Comparison of ENCODE assay signal across 24 mouse cellular contexts in genomic region chr4:23713781-23714415, GRCm38 (mm10).
A peak's percentile ranks its signal among the peaks of the same experiment; 100 is the strongest.
DNase-seq lines count a peak whose midpoint lies in the region; ATAC-seq and TF ChIP-seq lines count a peak whose summit lies in the region.
"Had no signal": no experiment of that assay in that cellular context is flagged by ENCODE, and none has a peak within 500 bp of the region (broad histone marks: within the 10 kb centered on the region; RNA-seq: fewer than 3 reads in every experiment).

No protein-coding gene starts in this region.

- no peaks in the 10 kb centered on the region for H3K27me3 ChIP-seq in midbrain, embryonic 14.5 days (ENCODE audit: control insufficient read depth, insufficient read depth, low read length)
- H3K27me3 ChIP-seq in midbrain, embryonic 10.5 days (ENCODE audit: low read depth, poor library complexity, severe bottlenecking): no peaks in the 10 kb centered on the region
- no peaks in the 10 kb centered on the region for H3K27me3 ChIP-seq in midbrain, embryonic 15.5 days (replicated peaks)
- H3K27me3 ChIP-seq in midbrain, postnatal 0 days (ENCODE audit: insufficient read depth, low read length): no peaks in the 10 kb centered on the region
- H3K27me3 ChIP-seq: embryonic facial prominence, embryonic 13.5 days; embryonic facial prominence, embryonic 15.5 days; forebrain, embryonic 12.5 days had no signal

- DNase-seq in midbrain, embryonic 14.5 days: peak; percentile 14
- DNase-seq in midbrain, embryonic 10.5 days (ENCODE audit: low spot score): no peak
- DNase-seq in brain, embryonic 14.5 days (ENCODE audit: low read depth): peak; percentile 11
- no peak for DNase-seq in midbrain, postnatal 0 days (ENCODE audit: low spot score)
- no peak for DNase-seq in left cerebral cortex, adult 11 months (ENCODE audit: low spot score)
- DNase-seq: adrenal gland, adult 2 months; adrenal gland, postnatal 10 days; adrenal gland, postnatal 25 days; cerebellum, adult 11 months; cerebellum, adult 18-20 months; cerebellum, adult 8-10 months; cerebellum, adult 9-11 months; cerebellum, postnatal 14 days; cerebellum, postnatal 36 days; embryo, embryonic 11 days had no signal

- H3K27ac ChIP-seq in midbrain, embryonic 14.5 days (replicated peaks; ENCODE audit: low read depth, low read length): no peak overlapping the region
- no peak overlapping the region for H3K27ac ChIP-seq in midbrain, embryonic 10.5 days (replicated peaks)
- no peak overlapping the region for H3K27ac ChIP-seq in midbrain, embryonic 15.5 days
- H3K27ac ChIP-seq in midbrain, postnatal 0 days (ENCODE audit: low read depth, low read length): no peak overlapping the region; the same call in 1 of the 2 replicates
- H3K27ac ChIP-seq: embryonic facial prominence, embryonic 13.5 days; embryonic facial prominence, embryonic 15.5 days; forebrain, embryonic 10.5 days; forebrain, embryonic 12.5 days had no signal

- H3K9me3 ChIP-seq in midbrain, embryonic 14.5 days (ENCODE audit: control insufficient read depth, low read length): no peaks in the 10 kb centered on the region
- H3K9me3 ChIP-seq in midbrain, embryonic 10.5 days (replicated peaks): no peaks in the 10 kb centered on the region
- no peaks in the 10 kb centered on the region for H3K9me3 ChIP-seq in midbrain, embryonic 15.5 days
- H3K9me3 ChIP-seq in midbrain, postnatal 0 days (ENCODE audit: low read length): no peaks in the 10 kb centered on the region
- H3K9me3 ChIP-seq: embryonic facial prominence, embryonic 13.5 days; embryonic facial prominence, embryonic 15.5 days; forebrain, embryonic 10.5 days; forebrain, embryonic 12.5 days had no signal

- no peak for TF ChIP-seq CTCF in brain, embryonic 14.5 days (IDR thresholded peaks at IDR 0.05; ENCODE audit: borderline replicate concordance, extremely low read depth, insufficient read depth, insufficient read length)
- TF ChIP-seq CTCF in midbrain, postnatal 0 days (IDR thresholded peaks at IDR 0.05): no peak

- H3K9ac ChIP-seq in midbrain, embryonic 14.5 days (replicated peaks; ENCODE audit: low read length): no peak overlapping the region
- H3K9ac ChIP-seq in midbrain, embryonic 15.5 days: no peak overlapping the region
- no peak overlapping the region for H3K9ac ChIP-seq in midbrain, postnatal 0 days (replicated peaks; ENCODE audit: low read length, poor library complexity, severe bottlenecking)
- H3K9ac ChIP-seq: embryonic facial prominence, embryonic 13.5 days; embryonic facial prominence, embryonic 15.5 days; forebrain, embryonic 12.5 days had no signal

- H3K4me1 ChIP-seq in midbrain, embryonic 14.5 days (ENCODE audit: control insufficient read depth, insufficient read depth, low read length): no peaks in the 10 kb centered on the region
- no peaks in the 10 kb centered on the region for H3K4me1 ChIP-seq in midbrain, embryonic 10.5 days
- no peaks in the 10 kb centered on the region for H3K4me1 ChIP-seq in midbrain, embryonic 15.5 days
- H3K4me1 ChIP-seq in midbrain, postnatal 0 days (ENCODE audit: insufficient read depth, low read length): no peaks in the 10 kb centered on the region
- H3K4me1 ChIP-seq: embryonic facial prominence, embryonic 13.5 days; embryonic facial prominence, embryonic 15.5 days; forebrain, embryonic 10.5 days; forebrain, embryonic 12.5 days had no signal

- H3K4me3 ChIP-seq in midbrain, embryonic 14.5 days (replicated peaks; ENCODE audit: low read depth, low read length): no peak overlapping the region
- no peak overlapping the region for H3K4me3 ChIP-seq in midbrain, embryonic 10.5 days
- no peak overlapping the region for H3K4me3 ChIP-seq in midbrain, embryonic 15.5 days
- no peak overlapping the region for H3K4me3 ChIP-seq in midbrain, postnatal 0 days (ENCODE audit: low read depth, low read length)
- H3K4me3 ChIP-seq: embryonic facial prominence, embryonic 13.5 days; embryonic facial prominence, embryonic 15.5 days; erythroblast, embryonic 14.5 days; forebrain, embryonic 10.5 days; forebrain, embryonic 12.5 days had no signal

- no peaks in the 10 kb centered on the region for H3K36me3 ChIP-seq in midbrain, embryonic 14.5 days (ENCODE audit: control insufficient read depth, insufficient read depth, low read length)
- H3K36me3 ChIP-seq in midbrain, embryonic 10.5 days: no peaks in the 10 kb centered on the region
- no peaks in the 10 kb centered on the region for H3K36me3 ChIP-seq in midbrain, embryonic 15.5 days (replicated peaks)
- no peaks in the 10 kb centered on the region for H3K36me3 ChIP-seq in midbrain, postnatal 0 days (ENCODE audit: insufficient read depth, low read length)
- H3K36me3 ChIP-seq: embryonic facial prominence, embryonic 13.5 days; embryonic facial prominence, embryonic 15.5 days; forebrain, embryonic 10.5 days; forebrain, embryonic 12.5 days had no signal

- H3K4me2 ChIP-seq in midbrain, embryonic 14.5 days (ENCODE audit: low read length): no peak overlapping the region
- no peak overlapping the region for H3K4me2 ChIP-seq in midbrain, embryonic 15.5 days
- H3K4me2 ChIP-seq in midbrain, postnatal 0 days (ENCODE audit: low read depth, low read length, poor library complexity, severe bottlenecking): no peak overlapping the region
- H3K4me2 ChIP-seq: embryonic facial prominence, embryonic 13.5 days; embryonic facial prominence, embryonic 15.5 days; forebrain, embryonic 12.5 days had no signal

- ATAC-seq in midbrain, embryonic 14.5 days (ENCODE audit: low FRiP score, low TSS enrichment): no peak
- peak; percentile 52; the same call in 1 of the 2 replicates for ATAC-seq in midbrain, embryonic 15.5 days (replicated peaks)
- ATAC-seq in midbrain, postnatal 0 days (ENCODE audit: low FRiP score): peak; percentile 63; the same call in 1 of the 2 replicates
- no peak for ATAC-seq in cerebellum, adult (ENCODE audit: insufficient number of reproducible peaks, low FRiP score, low TSS enrichment)
- ATAC-seq: forebrain, embryonic 14.5 days; forebrain, embryonic 16.5 days had no signal

- no peak for TF ChIP-seq POLR2A in brain, embryonic 14.5 days (IDR thresholded peaks at IDR 0.05; ENCODE audit: borderline replicate concordance, extremely low read depth, insufficient read depth, insufficient read length, poor library complexity, severe bottlenecking)

- WGBS in midbrain, embryonic 14.5 days: 77% methylated on average over 8 of the region's 8 CpGs
- WGBS in midbrain, embryonic 10.5 days: 91% methylated on average over 8 of the region's 8 CpGs
- 68% methylated on average over 8 of the region's 8 CpGs for WGBS in midbrain, embryonic 15.5 days
- 60% methylated on average over 8 of the region's 8 CpGs for WGBS in midbrain, postnatal 0 days

Comparison
In these comparisons a context has a peak if more than half of its experiments do, and no peak if none do; other contexts are left out.
1. ATAC-seq: peak in midbrain, embryonic 15.5 days (single experiment) and midbrain, postnatal 0 days (single experiment); none in midbrain, embryonic 14.5 days (single experiment) and cerebellum, adult (single experiment).
2. DNase-seq: peak in midbrain, embryonic 14.5 days (single experiment) and brain, embryonic 14.5 days (single experiment); none in midbrain, embryonic 10.5 days (single experiment), midbrain, postnatal 0 days (single experiment) and left cerebral cortex, adult 11 months (single experiment).